Mouse (Mus musculus) Patski (cell line): ENCODE measurements at regions not wholly inside any gene's neighbourhood (a gene's known extent, or its start where the extent isn't known, plus 50 kb on each side); places are given as distances from the start of the nearest gene placed in this dataset.

ENCODE experiments used
- ATAC-seq: fragments of 100-300 bp; one replicate; pipeline ENCODE4 v1.8.0; 2021
- CTCF ChIA-PET: fragments of 350-600 bp; sonication (Branson Sonifier 250); formaldehyde crosslinking; loops from one replicate; lab custom pipeline; 2022; ENCODE audit warnings: inconsistent platforms; lab: Charles Lee
- POLR2A ChIA-PET: fragments of 350-600 bp; sonication (Branson Sonifier 250); formaldehyde crosslinking; loops from one replicate; lab custom pipeline; 2022; ENCODE audit warnings: antibody characterized with exemption, inconsistent platforms; lab: Charles Lee
- DNase-seq: peaks from one replicate; pipeline ENCODE4 v3.0.0-alpha.2; 2011; ENCODE audit warnings: low read depth, low spot score
- H3K27me3 ChIP-seq: fragments of 371-371 bp; one replicate; pipeline ENCODE4 v1.5.1; 2021
- CTCF ChIP-seq: fragments of 100-300 bp; IDR thresholded peaks from one replicate; pipeline ENCODE4 v1.5.1; 2021
- in situ Hi-C: fragments of 300-500 bp; cut with MboI; formaldehyde crosslinking; loops from 3 replicates; pipeline ENCODE4 v1.11.1; 2018; ENCODE audit warnings: low pct_unique_long_range_greater_than_20kb, mixed read lengths

DNA sequence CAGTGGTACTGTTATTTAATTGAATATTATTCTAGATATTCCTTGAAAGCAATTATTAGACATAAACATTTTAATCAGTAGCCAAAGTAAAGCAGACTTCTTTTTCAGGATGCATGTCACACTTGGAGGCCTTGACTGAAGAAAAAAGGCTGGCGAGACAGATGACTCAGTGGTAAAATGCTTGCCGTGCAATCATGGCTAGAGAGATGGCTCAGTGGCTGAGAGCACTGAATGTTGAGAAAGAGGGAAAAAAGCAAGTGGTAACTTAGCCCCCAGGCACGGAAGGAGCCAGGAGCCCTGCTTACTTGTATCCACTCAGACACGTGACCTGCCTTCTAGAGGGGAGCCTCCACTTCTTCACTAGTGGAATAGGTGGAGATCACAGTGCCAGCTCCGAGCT, 110.5 kb upstream of the Spon1 start:
- no peak for TF ChIP-seq CTCF
- in situ Hi-C loops, result no loop called here
- CTCF ChIA-PET, result no interaction called here
- POLR2A ChIA-PET, result no interaction called here
- H3K27me3 ChIP-seq, result peaks cover 2% of the 10 kb centered on the region
- DNase-seq (peak; percentile 9), ATAC-seq (no peak)

DNA sequence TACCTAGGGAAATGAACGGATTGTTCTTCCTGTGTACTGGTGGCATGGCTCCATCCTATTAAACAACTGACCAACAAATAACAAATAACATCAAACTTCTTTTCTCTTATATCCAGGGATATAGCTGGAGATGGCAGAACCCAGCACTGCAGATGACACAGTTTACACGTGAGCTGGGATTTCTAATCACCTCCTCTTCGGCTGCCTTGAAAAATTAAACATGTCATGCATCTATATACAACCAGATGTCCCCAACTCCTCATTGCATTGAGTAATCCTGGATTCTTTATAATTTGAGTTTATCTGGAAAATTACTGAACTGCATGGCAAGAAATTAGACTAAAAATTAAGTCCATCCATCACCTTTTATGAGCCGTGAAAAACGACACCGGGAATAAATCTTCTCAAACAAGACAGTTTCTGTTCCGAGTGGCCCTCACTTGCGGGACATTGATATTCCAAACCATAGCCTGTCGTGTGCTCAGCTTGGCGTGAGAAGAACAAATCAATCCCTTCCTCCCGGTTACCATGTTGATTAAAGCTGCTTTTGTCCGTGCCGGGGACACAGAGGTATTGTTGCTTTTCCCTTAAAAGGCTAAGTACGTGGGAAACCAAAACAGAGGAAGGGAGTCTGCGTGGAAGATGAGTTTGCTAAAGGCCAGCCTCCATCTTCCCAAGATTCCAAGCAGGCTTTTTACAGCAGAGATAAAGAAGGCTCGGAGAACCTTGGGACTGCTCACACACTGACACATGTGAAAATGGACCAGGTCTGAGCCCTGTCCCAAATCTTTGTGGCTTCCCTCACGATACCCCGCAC, 92.8 kb upstream of the Spon1 start:
- TF ChIP-seq CTCF, result no peak
- peaks cover 3% of the 10 kb centered on the region for H3K27me3 ChIP-seq
- ATAC-seq, result no peak
- CTCF ChIA-PET, result no interaction called here
- DNase-seq, result no peak
- in situ Hi-C loops, result no loop called here
- POLR2A ChIA-PET, result no interaction called here

DNA sequence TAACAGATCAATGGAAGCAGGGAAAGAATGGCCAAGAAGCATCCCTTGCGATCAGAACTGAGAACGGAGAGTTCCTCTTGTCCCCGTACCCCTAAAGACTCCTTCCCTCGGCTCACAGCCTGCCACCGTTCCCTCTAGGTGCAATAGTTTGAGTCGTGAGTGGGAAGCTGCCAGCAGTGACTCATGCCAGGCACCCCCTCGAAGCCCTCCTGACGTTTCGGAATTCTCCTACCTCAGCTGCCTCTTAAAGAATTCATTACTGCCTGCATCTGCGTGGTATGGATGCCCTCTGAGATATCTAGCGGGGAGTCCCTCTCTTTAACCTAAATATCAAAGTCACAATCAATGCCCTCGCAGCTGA, 92.2 kb upstream of the Spon1 start:
- no peak for DNase-seq
- ChIA-PET CTCF (no interaction called here), POLR2A (no interaction called here)
- no peak for ATAC-seq
- in situ Hi-C loops, result no loop called here
- TF ChIP-seq CTCF, result no peak
- H3K27me3 ChIP-seq, result peaks cover 3% of the 10 kb centered on the region

DNA sequence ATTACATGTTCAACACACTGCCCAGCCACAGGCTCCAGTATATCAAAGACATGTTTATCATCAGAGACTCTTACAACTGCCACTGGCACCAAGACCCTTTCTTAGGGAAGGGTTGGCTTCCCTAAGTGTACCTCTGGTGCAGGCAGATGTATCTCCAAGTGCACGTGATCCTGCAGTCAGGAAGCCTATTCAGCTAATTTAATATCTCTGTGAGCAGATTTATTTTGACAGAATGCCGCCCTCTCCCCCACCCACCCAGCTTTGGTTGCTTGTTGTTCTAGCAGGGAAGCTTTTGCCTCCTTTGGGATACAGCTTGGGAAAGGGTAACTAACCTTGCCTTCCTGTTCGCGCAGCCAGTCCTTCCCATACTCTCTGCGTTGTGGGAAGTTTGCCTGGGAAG, 83.5 kb upstream of the Spon1 start:
- H3K27me3 ChIP-seq, result peaks cover 18% of the 10 kb centered on the region
- POLR2A ChIA-PET, result no interaction called here
- CTCF ChIA-PET, result no interaction called here
- DNase-seq, result no peak
- no peak for TF ChIP-seq CTCF
- no peak for ATAC-seq
- in situ Hi-C loops, result no loop called here

DNA sequence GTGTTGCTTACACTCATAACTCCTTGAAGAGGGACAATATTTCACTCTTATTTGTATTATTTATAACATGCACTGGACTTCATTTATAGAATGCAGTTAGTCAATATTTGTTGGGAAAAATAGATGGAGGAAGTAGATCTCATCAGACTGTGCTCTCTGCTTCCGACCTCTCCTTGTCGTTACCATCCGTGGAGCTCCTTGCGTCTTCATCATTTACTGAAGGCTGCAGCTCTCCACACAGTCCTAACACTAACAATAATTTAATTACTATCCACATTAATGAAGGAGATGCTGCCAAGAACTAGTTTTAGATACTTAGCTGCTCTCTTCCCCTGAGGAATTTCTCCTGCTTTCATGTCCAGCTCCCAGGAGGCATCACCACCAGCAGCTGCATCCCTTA, 80.4 kb upstream of the Spon1 start:
- DNase-seq (no peak), ATAC-seq (no peak)
- no peak for TF ChIP-seq CTCF
- ChIA-PET POLR2A (no interaction called here), CTCF (interaction anchor here (1.2 kb wide), 1 partner anchor 17 kb away, joined by 3 read pairs; no protein-coding TSS in a partner anchor)
- in situ Hi-C loops, result no loop called here
- peaks cover 18% of the 10 kb centered on the region for H3K27me3 ChIP-seq

DNA sequence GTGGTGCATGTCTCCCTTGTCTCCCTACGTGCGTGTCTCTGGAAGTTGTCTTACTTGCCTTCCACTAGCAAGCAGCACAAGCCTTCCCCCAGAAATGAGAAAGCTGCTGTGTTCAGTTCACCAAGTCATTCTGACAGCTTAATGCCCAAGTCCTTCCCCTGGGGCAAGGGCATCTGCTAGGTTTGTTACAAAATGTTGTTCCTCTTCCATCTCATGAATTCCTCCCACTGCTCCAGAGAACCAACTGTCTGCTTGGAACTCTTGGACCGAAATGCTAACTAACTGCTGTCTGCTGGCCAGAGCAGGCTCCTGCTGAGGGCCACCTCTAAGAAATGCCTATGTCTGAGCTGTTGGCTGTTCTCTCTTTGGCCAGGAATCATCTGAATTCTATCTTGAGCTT, 79.3 kb upstream of the Spon1 start:
- no peak for DNase-seq
- in situ Hi-C loops, result no loop called here
- no peak for TF ChIP-seq CTCF
- no peak for ATAC-seq
- ChIA-PET POLR2A (no interaction called here), CTCF (no interaction called here)
- H3K27me3 ChIP-seq, result peaks cover 13% of the 10 kb centered on the region

DNA sequence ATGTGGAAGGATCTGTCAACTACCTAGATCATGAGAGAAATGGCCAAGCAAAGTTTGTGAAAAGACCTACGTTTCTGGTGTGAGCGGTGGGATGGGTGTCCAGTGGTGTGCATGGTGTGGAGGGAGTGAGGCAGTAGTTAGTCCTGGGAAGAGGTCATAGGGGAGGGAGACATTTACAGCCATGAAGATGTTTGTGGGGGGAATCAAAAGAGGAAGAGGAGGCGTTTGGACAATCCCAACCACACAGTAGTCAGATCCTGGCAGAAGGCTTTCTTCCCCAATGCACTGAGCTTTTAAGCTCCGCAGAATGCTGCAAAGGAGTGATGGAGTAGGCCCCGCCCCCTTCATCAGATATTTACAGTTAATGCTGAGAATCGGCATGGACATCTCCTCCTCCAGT, 78.2 kb upstream of the Spon1 start:
- CTCF ChIA-PET, result interaction anchor here (0.5 to 0.6 kb wide), 2 partner anchors 10 to 52 kb away, joined by 3 read pairs; no protein-coding TSS in a partner anchor
- in situ Hi-C loops, result no loop called here
- POLR2A ChIA-PET, result interaction anchor here (1.5 kb wide), 1 partner anchor 10 kb away, joined by 5 read pairs; no protein-coding TSS in a partner anchor

DNA sequence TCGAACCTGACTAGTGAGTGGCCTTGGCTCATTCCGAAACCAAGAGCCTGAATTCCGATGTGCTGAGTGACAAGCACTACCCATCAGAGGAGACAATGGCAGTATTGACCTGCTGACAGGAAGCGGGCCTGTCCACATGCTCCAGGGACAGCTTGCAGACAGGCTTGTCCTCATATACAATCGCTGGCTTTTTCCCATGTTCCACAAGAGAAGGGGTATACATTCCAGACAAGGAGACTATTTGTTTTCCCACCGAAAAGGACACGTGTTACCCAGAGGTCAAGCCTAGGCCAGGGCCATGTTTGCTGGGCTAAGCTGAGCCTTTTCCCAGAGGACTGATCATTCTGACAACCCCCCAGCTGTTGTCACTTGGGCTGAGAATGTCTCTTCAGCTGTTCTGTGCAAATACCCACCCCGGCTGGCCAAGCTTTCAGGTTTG, 77.5 kb upstream of the Spon1 start:
- ATAC-seq (no peak), DNase-seq (no peak)
- in situ Hi-C loops, result no loop called here
- H3K27me3 ChIP-seq, result peaks cover 13% of the 10 kb centered on the region
- TF ChIP-seq CTCF, result no peak
- POLR2A ChIA-PET, result interaction anchor here (1.5 kb wide), 1 partner anchor 11 kb away, joined by 5 read pairs; no protein-coding TSS in a partner anchor
- CTCF ChIA-PET, result no interaction called here

More for the DNA sequence above, 78.2 kb upstream of the Spon1 start:
- no peak for TF ChIP-seq CTCF
- no peak for DNase-seq
- ATAC-seq, result no peak
- peaks cover 13% of the 10 kb centered on the region for H3K27me3 ChIP-seq

DNA sequence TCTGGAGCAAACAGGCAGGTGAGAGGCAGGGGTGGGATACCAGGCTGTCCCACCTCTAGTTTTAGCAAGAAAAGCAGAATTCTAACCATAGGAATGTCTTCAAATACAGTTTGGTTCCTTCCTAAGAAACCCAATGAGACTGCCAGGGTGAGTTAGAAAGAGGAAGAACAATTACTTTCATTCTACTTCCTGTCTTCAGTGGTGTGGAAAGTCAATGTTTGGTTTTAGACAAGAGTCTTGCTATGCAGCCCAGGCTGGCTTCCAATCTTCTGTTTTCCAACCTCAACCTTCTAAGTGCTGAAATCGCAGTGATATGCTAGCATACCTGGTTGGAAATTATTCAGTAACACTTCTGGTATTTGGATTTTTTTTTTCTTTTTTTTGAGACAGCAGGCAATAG, 77.1 kb upstream of the Spon1 start:
- ChIA-PET POLR2A (no interaction called here), CTCF (no interaction called here)
- ATAC-seq (no peak), DNase-seq (no peak)
- peaks cover 9% of the 10 kb centered on the region for H3K27me3 ChIP-seq
- TF ChIP-seq CTCF, result no peak
- in situ Hi-C loops, result no loop called here

DNA sequence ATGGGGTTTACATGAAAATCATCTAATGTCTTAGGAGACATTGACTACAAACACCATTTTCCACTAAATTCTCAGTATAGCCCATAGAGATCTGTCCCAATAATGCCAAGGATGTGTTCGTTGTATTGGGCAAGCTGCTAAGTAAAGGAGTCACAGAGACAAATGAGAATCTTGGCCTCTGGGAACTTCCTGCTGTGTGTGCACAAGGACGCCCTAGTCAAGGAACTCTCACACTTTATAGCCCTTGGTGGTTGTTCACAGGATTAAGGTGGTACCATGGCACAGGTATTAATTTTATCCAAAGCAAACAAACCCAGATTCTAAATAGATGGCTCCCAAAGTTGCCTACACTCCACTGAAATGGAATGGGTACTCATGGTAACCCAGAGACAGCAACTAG, 76.7 kb upstream of the Spon1 start:
- TF ChIP-seq CTCF, result no peak
- POLR2A ChIA-PET, result no interaction called here
- peaks cover 8% of the 10 kb centered on the region for H3K27me3 ChIP-seq
- in situ Hi-C loops, result no loop called here
- no peak for ATAC-seq
- CTCF ChIA-PET, result no interaction called here
- DNase-seq, result no peak

DNA sequence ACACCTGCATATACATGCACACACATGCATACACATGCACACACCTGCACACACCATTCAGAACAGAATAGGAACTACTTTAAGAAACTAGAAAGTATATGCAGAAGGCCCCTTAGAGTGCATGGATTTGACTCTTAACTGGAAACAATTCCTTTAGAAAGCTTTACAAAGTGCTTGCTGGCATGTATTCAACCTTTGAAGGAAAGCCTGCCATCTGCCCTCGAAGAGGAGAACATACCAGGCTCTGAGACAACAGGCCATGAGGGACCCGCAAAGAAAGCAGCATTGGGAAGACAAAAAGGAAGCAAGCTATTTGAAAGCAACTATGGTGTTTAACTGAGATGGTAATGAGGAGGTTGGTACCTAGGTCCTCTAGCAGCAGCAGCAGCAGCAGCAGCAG, 74.0 kb upstream of the Spon1 start:
- CTCF ChIA-PET, result interaction anchor here (0.6 kb wide), 1 partner anchor 83 kb away, joined by 3 read pairs; no protein-coding TSS in a partner anchor
- POLR2A ChIA-PET, result no interaction called here
- in situ Hi-C loops, result no loop called here

More for the DNA sequence above, 74.0 kb upstream of the Spon1 start:
- ATAC-seq (no peak), DNase-seq (no peak)
- TF ChIP-seq CTCF, result no peak
- H3K27me3 ChIP-seq, result peaks cover under 1% of the 10 kb centered on the region
